Mouse (Mus musculus): ENCODE measurements around the gene Chuk.

Chuk gene

GRCm38 (mm10) chr19:44026956-44027530 is 80.2 kb downstream of the Chuk start:
- TF ChIP-seq GATA4 (IDR thresholded peaks at IDR 0.05; ENCODE audit: insufficient replicate concordance, low read length), result no peak

DNA sequence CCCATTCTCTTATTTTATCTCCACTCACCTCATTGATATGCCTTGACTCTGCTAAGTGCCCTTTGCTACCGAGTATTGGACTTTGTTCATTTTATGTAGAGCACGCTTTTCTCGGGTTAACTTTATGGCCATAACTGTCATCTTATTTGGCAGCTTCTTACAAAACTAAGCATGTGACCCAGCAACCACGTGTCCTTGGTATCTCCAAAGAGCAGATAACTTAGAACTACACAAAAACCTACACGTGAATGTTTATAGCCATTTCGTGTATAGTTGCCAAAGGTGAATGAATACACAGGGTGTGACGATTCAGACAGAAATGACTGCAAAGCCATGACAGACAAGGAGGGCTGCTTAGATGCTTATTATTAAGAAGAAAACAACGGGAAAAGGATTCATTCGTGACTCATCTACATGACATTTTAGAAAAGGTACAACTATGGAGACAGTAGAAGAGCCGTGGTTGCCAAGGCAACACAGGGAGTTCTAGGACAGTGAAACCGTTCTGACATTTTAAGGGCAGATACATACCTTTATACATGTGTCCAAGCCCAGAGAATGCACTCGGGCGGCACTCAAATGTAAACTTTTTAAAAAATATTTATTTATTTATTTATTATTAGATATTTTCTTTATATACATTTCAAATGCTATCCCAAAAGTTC is 82.2 kb downstream of the Chuk start:
- TF ChIP-seq GATA4 (IDR thresholded peaks at IDR 0.05; ENCODE audit: insufficient replicate concordance, low read length), result no peak
